Mouse (Mus musculus): ENCODE results near the gene Birc5.
"Not testable (repeated sequence)": the region's sequence is repeated elsewhere in the genome, so short reads cannot be mapped to it uniquely, and the experiment has no call there.

Gene Birc5

DNA sequence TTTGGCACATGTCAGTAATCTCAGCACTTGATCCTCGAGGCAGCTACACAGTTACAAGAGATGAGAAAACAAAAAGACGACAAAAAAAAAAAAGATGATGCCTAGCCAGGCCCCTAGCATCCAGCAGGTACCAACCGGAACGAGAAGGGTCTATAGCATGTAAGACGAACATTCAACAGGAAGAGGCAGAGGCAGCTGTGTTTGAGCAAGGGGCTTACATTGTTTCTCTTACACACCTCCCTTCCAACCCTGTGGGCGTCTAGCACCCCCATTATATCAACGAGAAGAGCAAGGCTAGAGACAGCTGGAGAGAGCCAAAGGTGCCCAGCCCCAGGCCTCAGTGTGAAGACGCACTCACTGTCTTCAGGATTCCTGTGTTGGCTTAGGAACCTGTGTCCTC lies 22.1 kb upstream of the Birc5 start:
- no peak for DNase-seq (ENCODE audit: inconsistent ontology term)

DNA sequence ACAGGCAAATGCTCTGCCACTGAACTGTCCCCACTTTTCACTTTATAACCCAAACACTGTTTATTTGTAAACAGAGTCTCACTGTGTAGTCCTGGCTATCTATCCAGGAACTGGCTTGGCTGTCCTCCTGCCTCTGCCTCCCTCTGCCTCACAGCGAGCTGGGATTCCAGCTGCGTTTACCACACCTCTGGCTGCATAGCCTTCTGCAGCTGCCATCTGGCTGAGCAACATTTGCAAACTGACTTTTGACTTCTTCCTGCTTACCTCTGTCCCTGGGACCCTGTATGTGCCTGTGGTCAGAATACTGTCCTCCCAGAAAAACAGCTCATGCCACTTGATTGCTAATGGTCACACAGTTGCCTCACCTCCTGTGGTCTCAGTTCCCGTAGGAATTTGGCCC lies 21.7 kb upstream of the Birc5 start:
- no peak for DNase-seq (ENCODE audit: inconsistent ontology term)

DNA sequence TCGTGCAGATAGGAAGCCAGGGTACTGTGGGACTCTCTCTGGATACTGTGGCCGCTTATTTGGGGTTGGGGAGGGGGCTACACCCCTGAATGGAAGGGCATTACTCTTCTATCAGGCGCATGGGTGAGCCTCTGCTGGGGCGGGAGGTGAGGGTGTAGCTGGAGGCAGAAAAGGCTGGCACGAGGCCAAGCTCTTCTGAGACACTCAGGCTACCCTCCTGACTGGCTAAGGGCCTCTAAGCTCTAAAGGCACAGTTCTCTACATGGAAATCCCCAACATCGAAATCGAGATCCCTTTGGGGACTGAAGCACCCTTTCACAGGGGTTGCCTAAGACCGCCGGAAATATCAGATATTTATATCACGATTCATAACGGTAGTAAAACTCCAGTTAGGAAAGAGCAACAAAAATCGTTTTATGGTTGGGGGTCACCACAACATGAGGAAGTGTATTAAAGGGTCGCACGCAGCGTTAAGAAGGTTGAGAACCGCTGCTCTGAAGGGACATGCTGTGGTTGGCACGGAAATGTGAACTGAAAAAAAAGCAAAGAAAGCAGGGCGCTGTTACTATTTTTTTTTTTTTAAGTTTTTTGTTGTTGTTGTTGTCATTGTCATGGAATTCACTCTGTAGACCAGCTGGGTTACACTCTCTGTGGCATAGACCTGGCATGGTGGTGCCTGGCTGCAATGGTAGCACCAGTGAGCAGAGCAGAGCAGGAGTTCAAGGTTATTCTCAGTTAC lies 20.7 kb upstream of the Birc5 start:
- peak; percentile 44 for DNase-seq (ENCODE audit: inconsistent ontology term)

DNA sequence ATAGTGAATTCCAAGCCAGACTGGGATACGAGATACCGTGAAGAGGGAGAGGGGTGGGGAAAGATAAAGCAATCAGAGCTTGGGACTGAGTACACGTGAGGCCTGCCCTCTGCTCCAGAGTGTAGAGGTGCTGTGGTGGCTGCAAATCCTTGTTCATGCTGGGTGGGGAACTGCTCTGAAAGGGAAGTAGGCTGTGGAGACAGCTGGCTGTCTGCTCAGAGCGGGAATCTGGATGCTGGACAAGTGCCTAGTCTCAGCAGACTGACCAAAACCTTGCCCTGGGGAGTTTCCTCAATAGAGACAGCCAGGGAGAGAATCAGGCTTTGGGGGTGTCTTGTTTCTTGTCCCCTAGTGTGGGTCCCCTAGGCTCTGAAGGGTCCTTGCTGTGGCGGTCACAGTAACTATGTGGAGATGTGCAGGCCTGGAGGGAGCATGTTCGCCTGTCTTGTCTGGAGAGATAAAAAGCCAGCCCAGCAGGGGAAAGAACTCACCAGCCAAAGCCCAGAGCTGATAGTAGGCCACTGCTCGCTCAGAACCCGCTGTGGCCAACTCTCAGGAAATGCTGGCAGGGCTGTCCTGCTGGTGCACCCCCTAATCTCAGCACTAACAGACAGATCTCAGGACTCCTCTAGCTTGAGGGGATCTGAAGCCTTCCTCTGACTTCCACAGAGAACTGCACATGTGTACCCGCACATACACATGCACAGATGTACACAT lies 20.0 kb upstream of the Birc5 start:
- peak; percentile 51 for DNase-seq (ENCODE audit: inconsistent ontology term)

DNA sequence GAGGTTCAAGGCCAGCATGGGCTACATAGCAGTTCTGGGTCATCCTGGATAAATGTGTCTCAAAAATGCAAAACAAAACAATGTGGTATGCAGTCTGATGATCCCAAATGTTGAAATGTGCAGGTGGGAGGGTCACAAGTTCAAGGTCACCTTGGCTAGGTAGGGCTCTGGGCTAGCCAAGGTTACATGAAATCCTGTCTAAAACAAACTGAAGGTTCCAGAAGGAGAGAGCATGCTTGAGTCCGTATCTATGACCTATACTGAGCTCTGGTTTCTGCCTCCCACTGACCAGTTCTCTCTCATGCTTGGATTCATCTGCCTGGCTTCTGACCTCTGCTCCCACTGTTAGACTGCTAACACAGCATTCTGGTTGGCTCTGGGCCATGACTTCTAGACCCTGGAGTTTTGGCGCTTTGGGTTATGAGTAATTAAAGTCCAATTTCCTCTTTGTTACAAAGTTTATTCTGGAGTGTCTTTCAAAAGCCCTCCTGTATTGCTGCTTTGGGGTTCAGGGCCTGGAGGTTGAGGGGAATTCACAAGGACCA lies 19.3 kb upstream of the Birc5 start:
- no peak for DNase-seq (ENCODE audit: inconsistent ontology term)

DNA sequence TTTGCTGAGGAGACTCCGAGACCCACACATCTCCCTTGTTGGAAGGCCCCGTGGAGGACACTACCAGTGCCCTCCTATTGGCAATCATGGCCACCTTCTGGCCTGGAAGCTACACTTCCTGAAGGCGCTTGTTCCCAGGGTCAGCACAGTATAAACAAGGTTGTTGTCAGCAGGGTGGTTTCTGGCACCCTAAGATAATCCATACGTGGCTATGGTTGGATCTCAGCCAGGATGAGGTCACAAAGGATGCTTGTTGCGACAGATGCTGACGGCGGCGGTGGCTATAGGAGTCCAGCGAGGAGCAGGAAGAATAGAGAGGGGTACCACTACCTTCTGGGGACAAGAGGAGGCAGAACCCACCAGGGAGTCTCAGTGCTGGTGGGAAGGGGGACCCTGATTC lies 18.6 kb upstream of the Birc5 start:
- DNase-seq (ENCODE audit: inconsistent ontology term) = no peak

DNA sequence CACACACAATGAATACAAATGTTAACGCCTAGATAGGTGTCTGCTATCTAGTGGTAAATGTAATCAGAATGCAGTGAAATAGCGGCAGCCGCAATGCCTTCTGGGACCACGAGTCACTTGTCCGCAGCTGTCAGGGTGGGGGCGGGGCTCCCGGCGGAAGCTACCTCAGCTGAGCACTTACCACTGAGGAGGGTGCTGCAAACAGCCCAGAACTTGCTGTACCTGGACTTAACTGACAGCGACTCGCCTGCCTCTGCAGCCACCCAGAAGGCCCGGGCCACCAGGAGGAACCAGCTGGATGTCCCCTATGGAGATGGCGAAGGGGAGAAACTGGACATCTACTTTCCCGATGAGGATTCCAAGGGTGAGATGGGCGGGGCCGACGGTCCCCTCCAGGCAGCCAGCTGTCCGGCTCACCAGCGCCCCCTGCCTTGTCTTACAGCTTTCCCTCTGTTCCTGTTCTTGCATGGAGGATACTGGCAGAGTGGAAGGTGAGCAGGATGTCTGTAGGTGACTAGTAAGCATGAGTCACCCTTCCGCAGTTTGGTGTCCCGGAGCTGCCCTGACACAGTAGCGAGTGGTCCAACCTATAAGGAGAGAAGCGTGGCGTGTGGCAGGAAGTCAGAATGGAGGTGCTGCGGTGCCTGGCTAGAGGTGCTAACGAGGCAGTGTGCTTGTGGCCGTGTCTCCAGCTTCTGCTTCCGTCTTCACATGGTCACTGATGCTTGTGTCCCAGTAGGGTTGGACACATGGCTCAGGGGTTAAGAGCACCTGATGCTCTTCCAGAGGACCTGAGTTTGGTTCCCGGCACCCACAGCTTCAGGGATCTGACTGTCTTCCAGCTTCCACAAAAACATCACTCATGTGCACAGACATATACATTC lies 16.7 kb upstream of the Birc5 start:
- DNase-seq (ENCODE audit: inconsistent ontology term) = peak; percentile 50

DNA sequence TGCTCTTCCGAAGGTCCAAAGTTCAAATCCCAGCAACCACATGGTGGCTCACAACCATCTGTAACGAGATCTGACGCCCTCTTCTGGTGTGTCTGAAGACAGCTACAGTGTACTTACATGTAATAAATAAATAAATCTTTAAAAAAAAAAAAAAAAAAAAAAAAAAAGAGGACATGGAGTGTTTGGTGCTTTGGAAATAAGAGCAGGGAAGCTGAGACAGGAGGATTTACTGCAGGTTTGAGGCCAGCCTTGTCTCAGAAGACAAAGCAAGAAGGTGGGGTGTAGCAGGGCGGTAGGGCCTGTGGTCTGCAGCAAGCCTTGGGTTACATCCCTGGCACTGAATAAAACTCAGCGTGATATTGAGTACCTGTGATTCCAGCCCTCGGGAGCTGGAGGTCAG lies 15.5 kb upstream of the Birc5 start:
- DNase-seq (ENCODE audit: inconsistent ontology term) = not testable (repeated sequence)

DNA sequence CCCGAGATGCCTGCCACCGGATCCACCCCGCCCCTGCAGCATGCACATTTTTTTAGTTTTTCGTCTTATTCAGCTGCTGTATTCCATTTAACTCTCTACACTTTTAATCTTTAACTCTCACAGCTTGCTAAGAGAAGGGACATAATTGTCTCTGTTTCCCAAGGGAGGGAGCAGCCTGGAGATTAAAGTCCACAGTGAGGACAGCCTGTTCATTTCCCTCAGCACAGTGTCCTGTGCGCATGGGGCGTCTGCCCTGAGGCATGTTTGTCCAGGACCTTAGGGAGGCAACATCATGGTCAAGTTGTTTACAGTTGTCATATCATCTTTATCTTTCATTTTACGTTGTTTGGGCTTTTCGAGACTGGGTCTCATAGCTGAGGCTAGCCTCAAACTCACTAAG lies 15.0 kb upstream of the Birc5 start:
- DNase-seq (ENCODE audit: inconsistent ontology term) = no peak

DNA sequence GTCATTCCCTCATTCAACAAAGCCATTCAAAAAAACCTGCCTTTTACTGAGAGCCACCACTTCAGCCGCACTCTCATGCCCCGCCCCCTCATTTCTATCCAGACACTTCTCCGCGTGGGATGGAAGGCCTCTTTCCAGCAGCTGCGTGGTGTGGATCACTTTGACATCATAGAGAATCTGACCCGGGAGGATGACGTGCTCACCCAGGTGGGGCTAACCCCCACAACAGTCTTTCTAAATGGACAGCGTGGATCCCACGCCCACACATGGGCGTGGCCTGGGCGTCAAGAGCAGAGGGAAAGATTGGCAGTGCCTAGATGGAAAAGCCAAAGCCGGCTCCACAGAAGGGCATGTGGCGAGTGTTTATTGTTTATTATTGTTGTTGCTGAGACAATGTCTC lies 12.7 kb upstream of the Birc5 start:
- peak; percentile 67 for DNase-seq (ENCODE audit: inconsistent ontology term)

DNA sequence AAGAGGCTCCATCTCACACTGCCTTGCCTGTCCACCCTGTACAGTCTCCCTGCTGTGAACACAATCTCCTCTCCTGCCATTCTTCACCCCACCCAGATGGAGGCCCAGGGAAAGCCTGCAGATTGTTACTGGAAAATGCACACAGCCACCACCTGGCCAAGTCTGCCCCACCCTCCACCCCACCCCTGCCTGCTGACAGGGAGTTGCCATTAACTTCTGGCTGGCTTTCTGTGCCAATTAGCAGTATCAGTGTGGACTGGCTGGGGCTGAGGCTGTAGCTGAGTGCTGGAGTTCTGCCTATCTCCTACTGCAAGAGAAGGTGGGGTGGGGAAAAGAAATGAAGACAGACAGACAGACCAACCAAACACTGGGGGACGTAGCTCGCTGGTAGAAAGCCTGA lies 10.5 kb upstream of the Birc5 start:
- DNase-seq (ENCODE audit: inconsistent ontology term) = no peak

DNA sequence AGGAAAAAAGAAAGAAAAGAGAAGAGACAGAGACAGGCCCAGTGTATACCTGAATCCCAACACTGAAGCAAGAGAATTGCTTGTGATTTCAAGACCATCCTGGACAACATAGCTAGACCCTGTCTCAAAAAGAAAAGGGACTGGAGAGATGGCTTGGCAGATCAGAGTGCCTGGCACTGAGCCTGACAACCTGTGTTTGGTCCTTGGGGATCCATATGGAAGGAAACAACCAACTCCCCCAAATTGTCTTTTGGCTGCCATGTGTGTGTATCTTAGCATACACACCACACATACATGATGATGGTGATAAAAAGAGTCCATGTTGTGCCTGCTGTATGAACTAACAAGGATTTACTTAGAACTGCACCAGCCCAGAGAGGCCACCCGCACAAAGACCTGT lies 10.0 kb upstream of the Birc5 start:
- DNase-seq (ENCODE audit: inconsistent ontology term) = no peak

DNA sequence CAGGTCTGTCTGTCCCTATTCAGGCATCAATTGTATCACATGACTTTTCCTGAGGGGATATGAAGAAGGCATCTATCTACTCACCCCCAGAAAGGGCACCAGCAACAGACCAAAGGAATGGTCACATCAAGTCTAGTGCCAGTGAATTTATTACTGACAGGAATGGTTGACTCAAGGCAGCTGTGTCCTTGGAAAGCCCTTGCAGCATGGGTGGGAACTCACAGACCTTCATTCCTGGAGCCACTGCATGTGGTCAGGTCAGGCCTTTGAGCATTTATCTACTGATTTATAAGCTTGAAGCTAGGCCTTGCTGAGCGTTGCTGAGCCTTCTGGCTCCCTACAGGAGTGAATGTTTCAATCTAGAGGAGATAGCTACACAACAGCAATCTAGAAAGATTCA lies 8.1 kb upstream of the Birc5 start:
- DNase-seq (ENCODE audit: inconsistent ontology term) = no peak

DNA sequence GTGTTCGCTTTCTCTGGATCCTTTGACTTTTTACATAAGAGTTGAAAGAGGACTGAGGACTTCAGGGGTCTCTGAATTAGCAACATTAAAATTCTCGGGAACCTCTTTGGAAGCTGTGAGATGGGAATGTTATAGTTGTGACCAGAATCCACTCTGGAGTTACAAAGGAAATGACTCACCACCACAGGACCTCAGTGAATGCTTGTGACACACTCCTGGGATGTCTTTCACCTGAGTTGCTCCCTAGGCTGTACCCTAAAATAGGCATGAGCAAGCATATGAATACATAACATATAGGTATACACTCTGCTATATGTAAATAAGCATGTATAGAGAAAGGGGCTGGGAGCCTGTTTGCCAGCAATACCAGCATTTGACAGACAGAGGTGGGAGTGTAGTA lies 5.6 kb upstream of the Birc5 start:
- DNase-seq (ENCODE audit: inconsistent ontology term) = peak; percentile 59

DNA sequence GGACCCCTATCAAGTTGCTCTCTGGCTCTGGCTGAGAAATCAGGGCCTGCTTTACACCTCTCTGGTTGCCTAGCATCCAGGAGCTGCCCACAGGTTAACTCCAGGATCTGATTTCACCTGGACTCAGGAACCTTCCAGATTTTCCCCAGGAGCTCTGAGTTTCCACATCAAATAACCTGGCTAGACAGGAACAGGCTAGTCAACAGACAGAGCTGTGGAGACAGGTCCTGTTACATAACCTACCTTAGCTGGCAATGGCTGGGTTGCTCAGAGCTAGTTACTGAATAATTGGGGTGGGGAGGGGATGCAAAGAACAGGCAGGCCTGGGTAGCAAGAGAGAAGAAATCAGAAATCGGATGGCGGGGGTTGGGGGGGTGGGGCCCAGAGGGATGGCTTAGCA lies 4.1 kb upstream of the Birc5 start:
- DNase-seq (ENCODE audit: inconsistent ontology term) = no peak

DNA sequence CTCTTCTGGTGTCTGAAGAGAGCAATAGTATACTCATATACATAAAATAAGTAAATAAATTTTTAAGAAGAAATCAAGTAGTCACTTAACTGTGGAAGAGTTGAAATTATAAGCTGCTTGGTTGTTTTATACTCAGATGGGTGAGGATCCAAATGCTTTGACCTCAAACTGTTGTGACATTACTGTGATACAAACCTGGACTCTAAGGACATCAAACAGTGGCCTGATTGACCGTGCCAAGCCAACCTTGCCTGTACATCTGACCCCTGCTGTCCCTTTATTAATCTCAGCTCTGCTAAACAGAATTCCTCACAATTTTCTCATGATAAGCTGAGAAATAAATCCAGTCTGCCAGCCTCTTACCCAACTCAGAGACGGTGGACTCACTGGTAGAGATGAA lies 3.4 kb upstream of the Birc5 start:
- DNase-seq (ENCODE audit: inconsistent ontology term) = no peak

DNA sequence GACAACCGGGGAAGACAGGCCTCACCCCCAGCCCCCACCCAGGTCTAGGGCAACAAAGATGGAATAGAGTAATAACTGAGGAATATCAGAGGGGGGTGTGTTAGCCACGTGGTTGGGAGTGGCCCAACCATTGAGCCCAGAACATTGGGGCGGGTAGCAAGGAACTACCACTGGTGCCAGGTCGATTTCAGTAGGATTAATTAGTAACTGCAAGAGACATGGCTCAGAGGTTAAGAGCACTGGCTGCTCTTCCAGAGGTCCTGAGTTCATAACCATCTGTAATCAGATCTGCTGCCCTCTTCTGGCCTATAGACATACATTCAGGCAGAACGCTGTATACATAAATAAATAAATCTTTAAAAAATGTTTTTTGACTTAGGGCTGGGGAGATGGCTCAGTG lies 2.4 kb upstream of the Birc5 start:
- DNase-seq (ENCODE audit: inconsistent ontology term) = no peak

DNA sequence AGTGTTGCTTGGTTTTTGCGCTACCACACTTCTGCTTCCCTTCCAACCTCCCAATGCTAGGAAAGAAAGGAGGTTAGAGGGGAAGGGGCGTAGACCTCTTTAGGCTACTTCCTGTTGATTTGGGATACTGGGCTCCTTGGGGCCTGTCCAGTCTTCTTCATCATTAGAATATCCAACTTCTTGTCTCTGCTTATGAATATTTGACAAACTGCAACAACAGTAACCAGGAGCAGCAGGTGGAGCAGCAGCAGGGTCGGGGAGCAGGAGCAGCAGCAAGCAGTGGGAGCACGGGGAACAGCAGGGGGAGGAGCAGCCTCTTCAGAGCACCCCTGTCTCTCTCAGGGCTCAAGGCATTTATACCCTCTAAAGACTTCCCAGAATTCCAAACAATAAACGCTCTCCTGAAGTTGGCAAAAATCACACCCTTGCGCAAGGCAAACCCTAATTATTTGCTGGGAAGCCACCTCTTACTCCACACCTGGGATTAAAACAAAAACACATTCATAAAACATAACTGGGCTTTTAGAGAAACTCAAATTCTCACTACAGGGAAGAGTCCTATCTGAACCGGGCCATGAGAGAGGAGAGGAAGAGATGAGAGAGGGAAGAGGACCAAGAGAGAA lies 1.3 kb upstream of the Birc5 start:
- no peak for DNase-seq (ENCODE audit: inconsistent ontology term)

DNA sequence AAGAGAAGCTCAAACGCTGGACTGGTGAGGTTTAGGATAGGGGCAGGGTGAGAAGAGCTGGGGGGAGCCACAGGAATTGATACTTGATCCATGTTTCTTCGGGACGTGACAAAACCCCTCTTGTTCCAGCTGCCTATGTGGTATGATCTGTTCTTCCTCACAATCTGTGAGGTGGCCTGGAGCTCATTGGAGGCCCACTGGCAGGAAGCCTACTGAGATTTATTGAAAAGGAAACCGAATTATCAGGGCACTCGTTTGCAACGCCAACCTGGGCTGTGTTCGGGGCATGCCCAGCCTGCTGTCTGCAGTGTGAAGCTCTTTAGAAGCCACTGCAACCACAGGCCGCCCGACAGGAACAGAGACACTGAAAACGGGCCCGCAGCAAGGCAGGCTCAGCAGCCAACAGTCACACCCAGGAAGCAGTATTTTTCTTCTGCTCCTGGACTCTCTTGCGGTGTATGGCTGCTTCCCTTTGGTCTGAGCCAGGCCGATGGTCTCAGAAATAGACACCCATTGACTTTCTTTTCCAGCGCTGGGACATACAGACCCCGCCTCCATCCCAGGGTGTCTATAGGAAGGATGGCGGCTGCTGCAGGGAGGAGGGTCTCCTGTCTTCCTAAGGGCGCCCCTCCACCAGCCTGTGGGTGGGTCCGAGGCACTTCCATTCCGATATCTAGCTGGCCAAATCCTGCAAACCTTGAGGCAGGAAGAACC lies 623 bp upstream of the Birc5 start:
- DNase-seq (ENCODE audit: inconsistent ontology term) = no peak

DNA sequence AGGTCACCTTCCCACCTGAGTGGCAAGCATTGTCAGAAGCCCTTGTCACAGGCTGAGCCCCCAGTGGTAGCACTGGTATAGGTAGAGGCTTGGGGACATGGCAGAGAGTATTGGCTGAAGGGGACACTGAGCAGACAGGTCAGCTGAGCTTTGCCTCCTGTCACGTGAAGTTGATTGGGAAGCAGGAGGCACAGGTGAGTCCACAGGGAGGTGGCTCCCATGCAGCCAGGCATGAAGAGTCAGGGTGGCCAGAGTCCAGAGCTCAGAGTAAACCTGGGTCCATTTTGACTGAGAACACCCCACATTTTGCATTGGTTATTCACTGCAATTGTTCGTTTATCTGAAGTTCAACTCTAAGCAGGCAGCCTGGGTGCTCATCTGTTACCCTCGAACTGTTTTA lies 3.8 kb downstream of the Birc5 start:
- no peak for DNase-seq (ENCODE audit: inconsistent ontology term)

DNA sequence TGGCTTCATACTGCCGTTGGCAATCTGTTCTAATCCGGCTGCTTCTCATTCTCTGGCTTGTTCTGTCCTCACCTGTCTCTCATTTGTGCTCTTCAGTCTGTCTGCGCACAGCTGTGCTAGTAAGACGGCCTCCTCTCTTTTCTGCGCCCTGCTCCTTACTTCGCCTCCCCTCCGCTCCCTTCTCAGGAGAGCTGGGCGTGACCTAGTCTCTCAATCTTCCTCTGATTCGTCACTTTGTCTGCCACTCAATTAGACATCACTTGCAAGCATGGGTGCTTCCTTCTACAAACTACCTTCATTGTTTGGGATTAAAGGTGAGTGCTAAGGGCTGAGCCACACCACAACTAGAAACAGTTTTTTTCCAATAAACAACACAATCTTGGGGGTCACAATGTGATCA lies 5.2 kb downstream of the Birc5 start:
- DNase-seq (ENCODE audit: inconsistent ontology term) = no peak

All from Muller cell, postnatal 12 days (primary cell).